Mouse (Mus musculus): ENCODE data around the gene Rd3. TPM values are rescaled to one million over a fixed set of nuclear protein-coding genes. Genes with fewer than 3 reads are reported as not detected.
A peak's percentile ranks its signal among the peaks of the same experiment; 100 is the strongest.

The Rd3 gene
- polyA plus RNA-seq, 2 experiments = 0.50 to 0.91 TPM

- Histone ChIP-seq H3K27me3 (ENCODE audit: control insufficient read depth, insufficient read depth, low read length) (no peaks in the 10 kb centered on the region), H3K4me3 (replicated peaks; ENCODE audit: low read length) (no peak overlapping the region), H3K9ac (ENCODE audit: low read depth, low read length, severe bottlenecking) (no peak overlapping the region), H3K9me3 (ENCODE audit: control insufficient read depth, low read length) (no peaks in the 10 kb centered on the region), H3K27ac (replicated peaks; ENCODE audit: low read depth, low read length) (no peak overlapping the region), H3K4me1 (ENCODE audit: control insufficient read depth, insufficient read depth, low read length) (peaks cover 12% of the 10 kb centered on the region), H3K36me3 (ENCODE audit: control insufficient read depth, insufficient read depth, low read length) (no peaks in the 10 kb centered on the region), H3K4me2 (replicated peaks; ENCODE audit: low read depth, low read length, severe bottlenecking) (no peak overlapping the region)
- peak; percentile 88 for ATAC-seq (ENCODE audit: low FRiP score, low read depth)
- no peak for TF ChIP-seq POLR2A (IDR thresholded peaks at IDR 0.05; ENCODE audit: borderline replicate concordance, extremely low read depth, insufficient read depth, insufficient read length)
- DNase-seq (ENCODE audit: low spot score) = peak; percentile 73
- WGBS = 21% methylated on average over 6 of the region's 6 CpGs
Observed at GRCm38 (mm10) chr1:191981426-191982102, 4.4 kb downstream of the Rd3 start.

- TF ChIP-seq POLR2A (IDR thresholded peaks at IDR 0.05; ENCODE audit: borderline replicate concordance, extremely low read depth, insufficient read depth, insufficient read length) = no peak
- no peak for ATAC-seq (ENCODE audit: low FRiP score, low read depth)
- Histone ChIP-seq H3K9me3 (ENCODE audit: control insufficient read depth, low read length) (no peaks in the 10 kb centered on the region), H3K27ac (replicated peaks; ENCODE audit: low read depth, low read length) (no peak overlapping the region), H3K36me3 (ENCODE audit: control insufficient read depth, insufficient read depth, low read length) (no peaks in the 10 kb centered on the region), H3K27me3 (ENCODE audit: control insufficient read depth, insufficient read depth, low read length) (no peaks in the 10 kb centered on the region), H3K4me3 (replicated peaks; ENCODE audit: low read length) (no peak overlapping the region), H3K4me2 (replicated peaks; ENCODE audit: low read depth, low read length, severe bottlenecking) (no peak overlapping the region), H3K9ac (ENCODE audit: low read depth, low read length, severe bottlenecking) (no peak overlapping the region), H3K4me1 (ENCODE audit: control insufficient read depth, insufficient read depth, low read length) (no peaks in the 10 kb centered on the region)
- no peak for DNase-seq (ENCODE audit: low spot score)
- WGBS = 72% methylated on average over 8 of the region's 8 CpGs
Observed at GRCm38 (mm10) chr1:191986674-191987480, 9.7 kb downstream of the Rd3 start.

- Histone ChIP-seq H3K36me3 (ENCODE audit: control insufficient read depth, insufficient read depth, low read length) (no peaks in the 10 kb centered on the region), H3K4me3 (replicated peaks; ENCODE audit: low read length) (no peak overlapping the region), H3K27me3 (ENCODE audit: control insufficient read depth, insufficient read depth, low read length) (no peaks in the 10 kb centered on the region), H3K4me1 (ENCODE audit: control insufficient read depth, insufficient read depth, low read length) (no peaks in the 10 kb centered on the region), H3K4me2 (replicated peaks; ENCODE audit: low read depth, low read length, severe bottlenecking) (no peak overlapping the region), H3K27ac (replicated peaks; ENCODE audit: low read depth, low read length) (no peak overlapping the region), H3K9me3 (ENCODE audit: control insufficient read depth, low read length) (no peaks in the 10 kb centered on the region), H3K9ac (ENCODE audit: low read depth, low read length, severe bottlenecking) (no peak overlapping the region)
- TF ChIP-seq POLR2A (IDR thresholded peaks at IDR 0.05; ENCODE audit: borderline replicate concordance, extremely low read depth, insufficient read depth, insufficient read length) = no peak
- WGBS = 49% methylated on average over 5 of the region's 5 CpGs
- no peak for ATAC-seq (ENCODE audit: low FRiP score, low read depth)
- DNase-seq (ENCODE audit: low spot score) = no peak
Observed at GRCm38 (mm10) chr1:191987481-191987769, 10.3 kb downstream of the Rd3 start.

- Histone ChIP-seq H3K27ac (replicated peaks; ENCODE audit: low read depth, low read length) (no peak overlapping the region), H3K9ac (ENCODE audit: low read depth, low read length, severe bottlenecking) (no peak overlapping the region), H3K9me3 (ENCODE audit: control insufficient read depth, low read length) (no peaks in the 10 kb centered on the region), H3K4me1 (ENCODE audit: control insufficient read depth, insufficient read depth, low read length) (no peaks in the 10 kb centered on the region), H3K4me3 (replicated peaks; ENCODE audit: low read length) (no peak overlapping the region), H3K27me3 (ENCODE audit: control insufficient read depth, insufficient read depth, low read length) (no peaks in the 10 kb centered on the region), H3K4me2 (replicated peaks; ENCODE audit: low read depth, low read length, severe bottlenecking) (no peak overlapping the region), H3K36me3 (ENCODE audit: control insufficient read depth, insufficient read depth, low read length) (no peaks in the 10 kb centered on the region)
- ATAC-seq (ENCODE audit: low FRiP score, low read depth) (no peak), DNase-seq (ENCODE audit: low spot score) (no peak)
- TF ChIP-seq POLR2A (IDR thresholded peaks at IDR 0.05; ENCODE audit: borderline replicate concordance, extremely low read depth, insufficient read depth, insufficient read length) = no peak
- WGBS = 94% methylated on average over 3 of the region's 3 CpGs
Observed at GRCm38 (mm10) chr1:191988646-191989045, 11.5 kb downstream of the Rd3 start.

- H3K4me1 ChIP-seq (ENCODE audit: control insufficient read depth, insufficient read depth, low read length) = no peaks in the 10 kb centered on the region
- peak overlapping the region; percentile 55 for H3K4me2 ChIP-seq (replicated peaks; ENCODE audit: low read depth, low read length, severe bottlenecking)
- no peak overlapping the region for H3K9ac ChIP-seq (ENCODE audit: low read depth, low read length, severe bottlenecking)
- H3K36me3 ChIP-seq (ENCODE audit: control insufficient read depth, insufficient read depth, low read length) = no peaks in the 10 kb centered on the region
- 90% methylated on average over 5 of the region's 5 CpGs for WGBS
- ATAC-seq (ENCODE audit: low FRiP score, low read depth) = no peak
- H3K27me3 ChIP-seq (ENCODE audit: control insufficient read depth, insufficient read depth, low read length) = no peaks in the 10 kb centered on the region
- no peak for DNase-seq (ENCODE audit: low spot score)
- H3K27ac ChIP-seq (replicated peaks; ENCODE audit: low read depth, low read length) = no peak overlapping the region
- no peak for TF ChIP-seq POLR2A (IDR thresholded peaks at IDR 0.05; ENCODE audit: borderline replicate concordance, extremely low read depth, insufficient read depth, insufficient read length)
- no peaks in the 10 kb centered on the region for H3K9me3 ChIP-seq (ENCODE audit: control insufficient read depth, low read length)
- H3K4me3 ChIP-seq (replicated peaks; ENCODE audit: low read length) = peak overlapping the region; percentile 49; the same call in 1 of the 2 replicates
Observed at GRCm38 (mm10) chr1:191989060-191989459, 11.9 kb downstream of the Rd3 start.
